ENCODE assay signal across 9 mouse cellular contexts in genomic region chr5:35361570-35362284, GRCm38 (mm10). TPM values are rescaled to one million over a fixed set of nuclear protein-coding genes. Genes with fewer than 3 reads are reported as not detected.
DNase-seq lines count a peak whose midpoint lies in the region; ATAC-seq and TF ChIP-seq lines count a peak whose summit lies in the region.
"Had no signal": no experiment of that assay in that cellular context is flagged by ENCODE, and none has a peak within 500 bp of the region (broad histone marks: within the 10 kb centered on the region; RNA-seq: fewer than 3 reads in every experiment).

No protein-coding gene starts in this region.

- no peaks in the 10 kb centered on the region for H3K9me3 ChIP-seq in MEL (replicated peaks; ENCODE audit: insufficient read depth, low read length)
- no peaks in the 10 kb centered on the region for H3K9me3 ChIP-seq in forebrain, postnatal 0 days (ENCODE audit: low read length)
- no peaks in the 10 kb centered on the region for H3K9me3 ChIP-seq in hindbrain, embryonic 10.5 days
- no peaks in the 10 kb centered on the region for H3K9me3 ChIP-seq in lung, embryonic 16.5 days (ENCODE audit: control insufficient read depth, low read length)
- H3K9me3 ChIP-seq: megakaryocyte, embryonic 14.5 days had no signal

- no peak for TF ChIP-seq POLR2A in MEL (IDR thresholded peaks at IDR 0.05; ENCODE audit: control insufficient read depth in 1 of 2, insufficient read depth in 1 of 2, low read depth in 1 of 2, low read length in 2 of 2, poor library complexity in 1 of 2)

- H3K27me3 ChIP-seq in MEL (ENCODE audit: control insufficient read depth in 1 of 2, insufficient read depth in 2 of 2, low read length in 2 of 2) = no peaks in the 10 kb centered on the region
- H3K27me3 ChIP-seq in forebrain, postnatal 0 days (ENCODE audit: insufficient read depth, low read length) = no peaks in the 10 kb centered on the region
- H3K27me3 ChIP-seq in hindbrain, embryonic 10.5 days (ENCODE audit: insufficient read depth, poor library complexity, severe bottlenecking) = peaks cover 38% of the 10 kb centered on the region
- peaks cover 7% of the 10 kb centered on the region for H3K27me3 ChIP-seq in lung, embryonic 16.5 days (ENCODE audit: control insufficient read depth, insufficient read depth, low read depth, low read length)

- peak; percentile 66 to 97 (median 93) for TF ChIP-seq CTCF in MEL (IDR thresholded peaks at IDR 0.05 in 2 of 3, conservative IDR thresholded peaks at IDR 0.05 in 1 of 3; ENCODE audit: control insufficient read depth in 1 of 3, insufficient read depth in 1 of 3, low read depth in 2 of 3, low read length in 3 of 3, poor library complexity in 1 of 3, severe bottlenecking in 1 of 3)
- peak; percentile 100 for TF ChIP-seq CTCF in forebrain, postnatal 0 days (IDR thresholded peaks at IDR 0.05; ENCODE audit: low read depth)

- H3K27ac ChIP-seq in MEL (ENCODE audit: control insufficient read depth, low read depth, low read length) = no peak overlapping the region
- H3K27ac ChIP-seq in forebrain, postnatal 0 days (ENCODE audit: low read depth, low read length) = no peak overlapping the region
- no peak overlapping the region for H3K27ac ChIP-seq in hindbrain, embryonic 10.5 days
- no peak overlapping the region for H3K27ac ChIP-seq in lung, embryonic 16.5 days (ENCODE audit: low read length)

- ATAC-seq in forebrain, postnatal 0 days = peak; percentile 85
- ATAC-seq in lung, embryonic 16.5 days (ENCODE audit: low read depth) = peak; percentile 65; the same call in 1 of the 2 replicates

- TF ChIP-seq RAD21 in MEL (IDR thresholded peaks at IDR 0.05; ENCODE audit: low read depth, low read length) = peak; percentile 63

- no peak overlapping the region for H3K9ac ChIP-seq in MEL (ENCODE audit: control insufficient read depth, low read depth, low read length, poor library complexity, severe bottlenecking)
- no peak overlapping the region for H3K9ac ChIP-seq in forebrain, postnatal 0 days
- H3K9ac ChIP-seq in lung, embryonic 16.5 days (ENCODE audit: low read length) = no peak overlapping the region

- H3K4me2 ChIP-seq in forebrain, postnatal 0 days (ENCODE audit: low read depth) = no peak overlapping the region
- no peak overlapping the region for H3K4me2 ChIP-seq in lung, embryonic 16.5 days (ENCODE audit: low read depth, low read length)

- WGBS in forebrain, postnatal 0 days = 48% methylated on average over 8 of the region's 8 CpGs
- WGBS in hindbrain, embryonic 10.5 days = 47% methylated on average over 8 of the region's 8 CpGs
- WGBS in lung, embryonic 16.5 days = 46% methylated on average over 8 of the region's 8 CpGs

- DNase-seq in MEL (ENCODE audit: low read depth, low spot score) = peak; percentile 66
- peak; percentile 94 to 97 for DNase-seq in cerebellum, adult 18-20 months
- peak; percentile 95 for DNase-seq in forebrain, postnatal 0 days
- peak; percentile 92 for DNase-seq in hindbrain, embryonic 10.5 days (ENCODE audit: low spot score)
- peak; percentile 89 to 97 for DNase-seq in layer of hippocampus, adult 8-10 months (ENCODE audit: low spot score in 2 of 2)
- DNase-seq in ovary, postnatal 14 days (ENCODE audit: low spot score) = peak; percentile 94
- peak; percentile 85 for DNase-seq in thymus, postnatal 0 days (ENCODE audit: low spot score)

- no peaks in the 10 kb centered on the region for H3K79me2 ChIP-seq in MEL (ENCODE audit: control insufficient read depth, insufficient read depth, low read length, poor library complexity)

- H3K36me3 ChIP-seq in MEL (ENCODE audit: control insufficient read depth in 1 of 2, insufficient read depth in 2 of 2, low read length in 2 of 2) = no peaks in the 10 kb centered on the region
- no peaks in the 10 kb centered on the region for H3K36me3 ChIP-seq in forebrain, postnatal 0 days (ENCODE audit: insufficient read depth)
- H3K36me3 ChIP-seq in hindbrain, embryonic 10.5 days = no peaks in the 10 kb centered on the region
- no peaks in the 10 kb centered on the region for H3K36me3 ChIP-seq in lung, embryonic 16.5 days (ENCODE audit: control insufficient read depth, insufficient read depth, low read length)

- no peak for TF ChIP-seq EP300 in MEL (IDR thresholded peaks at IDR 0.05; ENCODE audit: low read depth in 1 of 2, low read length in 2 of 2)

- H3K4me3 ChIP-seq in MEL (ENCODE audit: control insufficient read depth in 1 of 2, insufficient read depth in 1 of 2, low read depth in 2 of 2, low read length in 2 of 2) = no peak overlapping the region
- no peak overlapping the region for H3K4me3 ChIP-seq in forebrain, postnatal 0 days (ENCODE audit: low read depth, low read length)
- H3K4me3 ChIP-seq in hindbrain, embryonic 10.5 days = no peak overlapping the region
- H3K4me3 ChIP-seq in lung, embryonic 16.5 days (ENCODE audit: low read length) = no peak overlapping the region
- H3K4me3 ChIP-seq: megakaryocyte, embryonic 14.5 days had no signal

- H3K4me1 ChIP-seq in MEL (ENCODE audit: control insufficient read depth in 1 of 2, insufficient read depth in 2 of 2, low read length in 2 of 2) = no peaks in the 10 kb centered on the region
- H3K4me1 ChIP-seq in forebrain, postnatal 0 days (ENCODE audit: insufficient read depth) = no peaks in the 10 kb centered on the region
- H3K4me1 ChIP-seq in hindbrain, embryonic 10.5 days (replicated peaks) = peaks cover 13% of the 10 kb centered on the region
- H3K4me1 ChIP-seq in lung, embryonic 16.5 days (replicated peaks; ENCODE audit: control insufficient read depth, insufficient read depth, low read length) = no peaks in the 10 kb centered on the region
- H3K4me1 ChIP-seq: megakaryocyte, embryonic 14.5 days had no signal

TF ChIP-seq in MEL, 35 proteins besides CTCF, POLR2A, EP300 and RAD21:
- TF ChIP-seq SMC3 (IDR thresholded peaks at IDR 0.05; ENCODE audit: low read depth, low read length) (peak; percentile 49), BHLHE40 (IDR thresholded peaks at IDR 0.05; ENCODE audit: borderline replicate concordance, low read depth, low read length) (no peak), UBTF (IDR thresholded peaks at IDR 0.05; ENCODE audit: borderline replicate concordance, insufficient read depth, low read depth, low read length) (no peak), KAT2A (conservative IDR thresholded peaks at IDR 0.05; ENCODE audit: low read depth, low read length) (no peak), JUND (IDR thresholded peaks at IDR 0.05; ENCODE audit: low read depth, low read length) (no peak), TCF12 (IDR thresholded peaks at IDR 0.05; ENCODE audit: low read depth, low read length) (no peak), TAL1 (IDR thresholded peaks at IDR 0.05; ENCODE audit: low read length) (no peak), RCOR1 (IDR thresholded peaks at IDR 0.05; ENCODE audit: low read depth, low read length) (no peak), ZMIZ1 (IDR thresholded peaks at IDR 0.05; ENCODE audit: low read depth, low read length) (no peak), MAFK (IDR thresholded peaks at IDR 0.05; ENCODE audit: borderline replicate concordance, low read depth, low read length) (no peak), POLR2AphosphoS2 (IDR thresholded peaks at IDR 0.05; ENCODE audit: low read length) (no peak), NRF1 (IDR thresholded peaks at IDR 0.05; ENCODE audit: insufficient read depth, low read depth, low read length, poor library complexity, severe bottlenecking) (no peak), ZNF384 (IDR thresholded peaks at IDR 0.05; ENCODE audit: low read depth, low read length) (no peak), MAZ (IDR thresholded peaks at IDR 0.05; ENCODE audit: low read depth, low read length) (no peak), ZC3H11A (IDR thresholded peaks at IDR 0.05; ENCODE audit: low read depth, low read length) (peak; percentile 20; the same call in 1 of the 2 replicates)

RNA-seq across cellular contexts. Expression of gene Hmx1, which starts 27.2 kb away (rescaled TPM):
- not detected in 2 replicates for total RNA-seq in MEL (2012; rRNA removed)
- polyA plus RNA-seq in MEL (2012; ENCODE audit: insufficient read depth in 1 of 2, insufficient read length in 2 of 2, low read depth in 1 of 2, low replicate concordance in 2 of 2, missing spikeins in 1 of 2) = not detected
- 1.1 TPM in 1 of 2 replicates, not detected in the other for total RNA-seq in forebrain, postnatal 0 days (2014; rRNA removed)
- polyA plus RNA-seq in forebrain, postnatal 0 days (2015; fragmentation: Nextera tagmentation; extraction: Ambion mirVana) = not detected in 2 replicates
- polyA plus RNA-seq in hindbrain, embryonic 10.5 days (2016; fragmentation: Nextera tagmentation; extraction: Ambion mirVana) = 2.7 and 3.2 TPM in 2 replicates
- not detected for total RNA-seq in layer of hippocampus, adult 8-10 months (2022)
- polyA plus RNA-seq in lung, embryonic 16.5 days (2015; fragmentation: Nextera tagmentation; extraction: Ambion mirVana) = not detected in 2 replicates
- polyA plus RNA-seq in thymus, postnatal 0 days (2015; fragmentation: Nextera tagmentation; extraction: Ambion mirVana) = 0.14 TPM in 1 of 2 replicates, not detected in the other
